Mouse (Mus musculus): ENCODE data around the gene Fam178b. TPM values are rescaled to one million over a fixed set of nuclear protein-coding genes. Genes with fewer than 3 reads are reported as not detected.

The Fam178b gene
- total and polyA plus RNA-seq, 3 experiments = not detected

DNA sequence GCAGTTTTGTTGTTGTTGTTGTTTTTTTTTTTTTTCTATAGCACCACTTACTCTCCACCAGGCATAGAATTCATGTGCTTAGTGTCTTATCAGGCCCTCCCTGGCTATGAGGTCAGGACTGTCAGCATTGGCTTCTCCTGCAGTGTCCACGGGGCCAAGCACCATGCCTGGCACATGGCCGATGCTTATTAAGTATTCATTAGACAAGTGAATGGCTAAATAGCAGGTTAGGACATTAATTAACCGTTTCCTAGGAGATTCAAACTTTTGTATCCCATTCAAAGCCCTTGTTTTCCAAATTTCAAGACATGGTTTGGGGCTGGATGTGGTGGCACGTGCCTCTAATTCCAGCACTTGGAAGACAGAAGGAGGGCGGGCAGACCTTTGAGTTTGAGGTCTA lies 101.7 kb downstream of the Fam178b start:
- no peak for ATAC-seq (ENCODE audit: extremely low read depth, insufficient number of reproducible peaks, low FRiP score, poor library complexity, severe bottlenecking)
- Histone ChIP-seq H3K27me3 (ENCODE audit: insufficient read depth, low read length) (peaks cover 56% of the 10 kb centered on the region), H3K4me1 (ENCODE audit: insufficient read depth, low read depth, low read length) (no peaks in the 10 kb centered on the region), H3K36me3 (replicated peaks) (no peaks in the 10 kb centered on the region), H3K4me3 (ENCODE audit: low read depth, low read length) (no peak overlapping the region), H3K9me3 (replicated peaks) (no peaks in the 10 kb centered on the region)
- no peak for DNase-seq (ENCODE audit: low spot score)
- TF ChIP-seq GATA1 (IDR thresholded peaks at IDR 0.05; ENCODE audit: borderline replicate concordance, low read length) (no peak), POLR2AphosphoS5 (IDR thresholded peaks at IDR 0.05; ENCODE audit: insufficient replicate concordance, low read depth, low read length) (no peak), GATA2 (IDR thresholded peaks at IDR 0.05; ENCODE audit: borderline replicate concordance, low read depth, low read length) (no peak), TAL1 (conservative IDR thresholded peaks at IDR 0.05; ENCODE audit: low read depth, low read length) (no peak), CTCF (IDR thresholded peaks at IDR 0.05; ENCODE audit: low read depth, low read length) (no peak)

DNA sequence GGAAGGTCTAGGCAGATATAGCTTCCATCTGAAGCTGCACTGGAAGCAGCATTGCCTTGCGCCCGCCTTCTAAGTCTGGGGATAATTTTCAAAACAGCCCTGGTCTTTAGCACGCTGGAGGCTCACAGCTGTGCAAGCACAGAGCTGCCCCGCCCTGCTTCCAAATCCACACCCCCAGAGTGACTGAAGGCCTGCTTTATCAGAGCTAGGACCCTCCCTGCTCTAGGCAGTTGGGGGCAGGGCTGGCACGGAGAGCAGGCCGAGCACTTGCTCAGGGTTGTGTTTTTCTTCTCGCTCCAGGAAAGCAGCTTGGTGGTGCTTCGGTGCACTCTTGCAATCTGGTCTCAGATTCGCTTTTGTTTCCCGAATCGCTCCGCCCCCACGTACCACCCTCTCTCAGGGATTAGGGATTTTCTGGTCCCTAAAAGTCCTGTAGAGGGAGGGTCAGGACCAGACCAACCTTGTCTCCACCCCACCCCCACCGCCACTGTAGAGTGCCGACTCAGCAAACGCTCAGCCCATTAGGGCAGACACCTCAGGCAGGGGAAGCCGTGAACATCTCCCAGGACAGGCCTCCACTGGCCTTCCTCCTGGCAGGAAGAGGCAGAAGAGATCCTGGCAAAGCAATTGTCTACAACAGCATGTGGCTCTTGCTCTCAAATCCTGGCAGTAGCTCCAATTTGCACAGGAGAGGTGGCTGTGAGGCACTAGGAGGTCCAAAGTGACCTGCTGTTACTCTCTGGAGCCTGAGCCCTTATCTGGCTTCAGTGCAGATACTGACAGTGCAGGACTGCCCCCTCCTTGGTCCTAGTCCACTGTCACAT lies 102.4 kb downstream of the Fam178b start:
- no peaks in the 10 kb centered on the region for H3K4me1 ChIP-seq (ENCODE audit: insufficient read depth, low read depth, low read length)
- H3K4me3 ChIP-seq (ENCODE audit: low read depth, low read length) = no peak overlapping the region
- no peak for DNase-seq (ENCODE audit: low spot score)
- H3K27me3 ChIP-seq (ENCODE audit: insufficient read depth, low read length) = peaks cover 53% of the 10 kb centered on the region
- H3K36me3 ChIP-seq (replicated peaks) = no peaks in the 10 kb centered on the region
- TF ChIP-seq GATA1 (IDR thresholded peaks at IDR 0.05; ENCODE audit: borderline replicate concordance, low read length) (no peak), POLR2AphosphoS5 (IDR thresholded peaks at IDR 0.05; ENCODE audit: insufficient replicate concordance, low read depth, low read length) (no peak), CTCF (IDR thresholded peaks at IDR 0.05; ENCODE audit: low read depth, low read length) (no peak), GATA2 (IDR thresholded peaks at IDR 0.05; ENCODE audit: borderline replicate concordance, low read depth, low read length) (no peak), TAL1 (conservative IDR thresholded peaks at IDR 0.05; ENCODE audit: low read depth, low read length) (no peak)
- no peaks in the 10 kb centered on the region for H3K9me3 ChIP-seq (replicated peaks)
- no peak for ATAC-seq (ENCODE audit: extremely low read depth, insufficient number of reproducible peaks, low FRiP score, poor library complexity, severe bottlenecking)

DNA sequence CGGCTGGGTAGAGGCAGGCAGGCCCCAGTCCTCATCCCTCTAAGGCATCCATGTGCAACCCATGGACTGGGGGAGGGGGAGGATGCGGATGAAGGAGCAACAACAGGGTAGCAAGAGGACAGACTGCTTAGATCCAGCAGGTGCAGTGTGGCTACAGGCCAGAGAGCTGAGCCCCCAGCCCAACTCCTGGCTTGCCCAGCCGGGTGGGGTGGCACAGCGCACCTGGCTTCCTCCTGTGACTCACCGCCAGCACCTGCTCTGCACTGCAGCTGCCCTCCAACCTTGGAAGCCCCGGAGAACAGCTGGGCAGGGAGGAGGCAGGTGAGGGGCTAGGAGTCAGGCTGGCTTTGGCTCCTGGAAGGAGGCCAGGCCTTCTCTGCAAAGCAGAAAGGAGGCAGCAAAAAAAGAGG lies 103.0 kb downstream of the Fam178b start:
- no peaks in the 10 kb centered on the region for H3K4me1 ChIP-seq (ENCODE audit: insufficient read depth, low read depth, low read length)

GRCm38 (mm10) chr1:36576991-36577675 lies 105.8 kb downstream of the Fam178b start:
- ATAC-seq (ENCODE audit: extremely low read depth, insufficient number of reproducible peaks, low FRiP score, poor library complexity, severe bottlenecking) (no peak), DNase-seq (ENCODE audit: low spot score) (no peak)
- Histone ChIP-seq H3K4me1 (ENCODE audit: insufficient read depth, low read depth, low read length) (no peaks in the 10 kb centered on the region), H3K9me3 (replicated peaks) (no peaks in the 10 kb centered on the region), H3K4me3 (ENCODE audit: low read depth, low read length) (no peak overlapping the region), H3K27me3 (ENCODE audit: insufficient read depth, low read length) (peaks cover 52% of the 10 kb centered on the region), H3K36me3 (replicated peaks) (no peaks in the 10 kb centered on the region)
- TF ChIP-seq CTCF (IDR thresholded peaks at IDR 0.05; ENCODE audit: low read depth, low read length) (no peak), TAL1 (conservative IDR thresholded peaks at IDR 0.05; ENCODE audit: low read depth, low read length) (no peak), POLR2AphosphoS5 (IDR thresholded peaks at IDR 0.05; ENCODE audit: insufficient replicate concordance, low read depth, low read length) (no peak), GATA1 (IDR thresholded peaks at IDR 0.05; ENCODE audit: borderline replicate concordance, low read length) (no peak), GATA2 (IDR thresholded peaks at IDR 0.05; ENCODE audit: borderline replicate concordance, low read depth, low read length) (no peak)

More for the DNA sequence above, 103.0 kb downstream of the Fam178b start:
- TF ChIP-seq TAL1 (conservative IDR thresholded peaks at IDR 0.05; ENCODE audit: low read depth, low read length) (no peak), POLR2AphosphoS5 (IDR thresholded peaks at IDR 0.05; ENCODE audit: insufficient replicate concordance, low read depth, low read length) (no peak), CTCF (IDR thresholded peaks at IDR 0.05; ENCODE audit: low read depth, low read length) (no peak), GATA2 (IDR thresholded peaks at IDR 0.05; ENCODE audit: borderline replicate concordance, low read depth, low read length) (no peak), GATA1 (IDR thresholded peaks at IDR 0.05; ENCODE audit: borderline replicate concordance, low read length) (no peak)
- Histone ChIP-seq H3K9me3 (replicated peaks) (no peaks in the 10 kb centered on the region), H3K27me3 (ENCODE audit: insufficient read depth, low read length) (peaks cover 52% of the 10 kb centered on the region), H3K4me3 (ENCODE audit: low read depth, low read length) (no peak overlapping the region), H3K36me3 (replicated peaks) (no peaks in the 10 kb centered on the region)
- no peak for DNase-seq (ENCODE audit: low spot score)
- ATAC-seq (ENCODE audit: extremely low read depth, insufficient number of reproducible peaks, low FRiP score, poor library complexity, severe bottlenecking) = no peak

GRCm38 (mm10) chr1:36575347-36575746 lies 107.6 kb downstream of the Fam178b start:
- H3K27me3 ChIP-seq (ENCODE audit: insufficient read depth, low read length) = peaks cover 46% of the 10 kb centered on the region
- no peaks in the 10 kb centered on the region for H3K4me1 ChIP-seq (ENCODE audit: insufficient read depth, low read depth, low read length)
- ATAC-seq (ENCODE audit: extremely low read depth, insufficient number of reproducible peaks, low FRiP score, poor library complexity, severe bottlenecking) (no peak), DNase-seq (ENCODE audit: low spot score) (no peak)
- TF ChIP-seq TAL1 (conservative IDR thresholded peaks at IDR 0.05; ENCODE audit: low read depth, low read length) (no peak), GATA2 (IDR thresholded peaks at IDR 0.05; ENCODE audit: borderline replicate concordance, low read depth, low read length) (no peak), GATA1 (IDR thresholded peaks at IDR 0.05; ENCODE audit: borderline replicate concordance, low read length) (no peak), CTCF (IDR thresholded peaks at IDR 0.05; ENCODE audit: low read depth, low read length) (no peak), POLR2AphosphoS5 (IDR thresholded peaks at IDR 0.05; ENCODE audit: insufficient replicate concordance, low read depth, low read length) (no peak)
- H3K9me3 ChIP-seq (replicated peaks) = no peaks in the 10 kb centered on the region
- no peak overlapping the region for H3K4me3 ChIP-seq (ENCODE audit: low read depth, low read length)
- no peaks in the 10 kb centered on the region for H3K36me3 ChIP-seq (replicated peaks)

Data from G1E (cell line).